Mouse (Mus musculus) hindbrain, embryonic 14.5 days (tissue): ENCODE results near the gene Cpne4. TPM values are rescaled to one million over a fixed set of nuclear protein-coding genes. Genes with fewer than 3 reads are reported as not detected.

Experiments used
- ATAC-seq: fragments of 200-750 bp; cut with Nextera tagmentation; 2 replicates; pipeline ENCODE4 v1.8.0; 2017; ENCODE audit warnings: moderate number of reproducible peaks, mild to moderate bottlenecking, moderate TSS enrichment, moderate library complexity; ENCODE audit not compliant: low FRiP score
- DNase-seq: peaks from one replicate; pipeline ENCODE4 v3.0.0-alpha.2; 2015; ENCODE audit warnings: low spot score
- H3K27ac ChIP-seq: fragments of 300-500 bp; sonication (generic); 2 replicates; pipeline ENCODE4 v1.5.1; 2014; ENCODE audit warnings: mild to moderate bottlenecking, moderate library complexity
- H3K27me3 ChIP-seq: fragments of 300-500 bp; sonication (generic); 2 replicates; pipeline ENCODE4 v1.6.1; 2014; ENCODE audit warnings: mild to moderate bottlenecking, low read length, mixed read lengths; ENCODE audit not compliant: control insufficient read depth, insufficient read depth
- H3K36me3 ChIP-seq: fragments of 300-500 bp; sonication (generic); replicated peaks from 2 replicates; pipeline ENCODE4 v1.6.1; 2014; ENCODE audit not compliant: control insufficient read depth, insufficient read depth
- H3K4me1 ChIP-seq: fragments of 300-500 bp; sonication (generic); replicated peaks from 2 replicates; pipeline ENCODE4 v1.6.1; 2014; ENCODE audit warnings: antibody characterized with exemption, low read length, mixed read lengths; ENCODE audit not compliant: control insufficient read depth, insufficient read depth
- H3K4me2 ChIP-seq: fragments of 300-500 bp; sonication (generic); replicated peaks from 2 replicates; pipeline ENCODE4 v1.6.1; 2014; ENCODE audit warnings: mild to moderate bottlenecking, moderate library complexity
- H3K4me3 ChIP-seq: fragments of 300-500 bp; sonication (generic); replicated peaks from 2 replicates; pipeline ENCODE4 v1.5.1; 2014; ENCODE audit warnings: mild to moderate bottlenecking, low read length
- H3K9ac ChIP-seq: fragments of 300-500 bp; sonication (generic); 2 replicates; pipeline ENCODE4 v1.6.1; 2014
- H3K9me3 ChIP-seq: fragments of 300-500 bp; sonication (generic); 2 replicates; pipeline ENCODE4 v1.6.1; 2016; ENCODE audit warnings: low read length; ENCODE audit not compliant: control insufficient read depth
- WGBS: fragments of 180-500 bp; shearing (Covaris S2); extraction: QIAGEN DNeasy Blood & Tissue Kit; methylation state at CpG from one replicate; pipeline ENCODE4 v1.1.7; 2014; 5-methylcytosine and 5-hydroxymethylcytosine counted together
- polyA plus RNA-seq: library from polyadenylated mRNA; unstranded; fragments of >200 nt; fragmentation: Nextera tagmentation; extraction: Ambion mirVana; gene quantifications from 2 replicates; pipeline ENCODE4 v1.2.1, GENCODE M21; 2014

Gene Cpne4
- polyA plus RNA-seq, 1 experiment from 2014 or later: 11.5 TPM

- no peak overlapping the region for H3K27ac ChIP-seq
- no peaks in the 10 kb centered on the region for H3K4me1 ChIP-seq
- H3K9ac ChIP-seq: no peak overlapping the region
- no peak overlapping the region for H3K4me3 ChIP-seq
- 88% methylated on average over 3 of the region's 3 CpGs for WGBS
- H3K9me3 ChIP-seq: no peaks in the 10 kb centered on the region
- DNase-seq: no peak
- ATAC-seq: no peak
- H3K4me2 ChIP-seq: no peak overlapping the region
- H3K36me3 ChIP-seq: no peaks in the 10 kb centered on the region
- no peaks in the 10 kb centered on the region for H3K27me3 ChIP-seq
Observed at GRCm38 (mm10) chr9:104874157-104874556, 327.1 kb downstream of the Cpne4 start.

- H3K9ac ChIP-seq: no peak overlapping the region
- no peaks in the 10 kb centered on the region for H3K4me1 ChIP-seq
- H3K27ac ChIP-seq: no peak overlapping the region
- H3K9me3 ChIP-seq: no peaks in the 10 kb centered on the region
- DNase-seq (no peak), ATAC-seq (no peak)
- no peak overlapping the region for H3K4me3 ChIP-seq
- no peak overlapping the region for H3K4me2 ChIP-seq
- WGBS: 76% methylated on average over 3 of the region's 3 CpGs
- H3K27me3 ChIP-seq: no peaks in the 10 kb centered on the region
- H3K36me3 ChIP-seq: no peaks in the 10 kb centered on the region
Observed at GRCm38 (mm10) chr9:104877014-104877413, 329.9 kb downstream of the Cpne4 start.

DNA sequence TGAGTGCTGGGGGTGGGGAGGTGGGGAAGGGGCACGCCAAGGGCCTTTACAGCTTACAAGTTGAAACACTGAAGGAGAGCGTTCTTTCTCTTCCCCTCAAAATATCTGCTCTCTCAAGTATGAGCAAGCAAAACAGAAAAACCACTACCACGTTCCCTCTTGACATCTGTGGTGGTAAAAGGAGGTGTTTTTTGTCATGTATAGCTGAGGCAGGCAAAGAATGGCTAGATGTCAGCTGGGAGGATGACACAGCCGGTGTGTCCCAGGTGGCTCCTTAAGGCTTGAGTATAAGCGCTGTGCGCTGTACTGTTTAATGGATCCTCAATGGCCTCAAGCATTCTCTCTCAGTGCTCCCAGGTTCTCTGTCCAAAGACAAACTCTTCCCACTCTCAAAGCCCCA, 331.5 kb downstream of the Cpne4 start:
- 86% methylated on average over 6 of the region's 6 CpGs for WGBS
- no peaks in the 10 kb centered on the region for H3K4me1 ChIP-seq
- DNase-seq (no peak), ATAC-seq (no peak)
- no peaks in the 10 kb centered on the region for H3K27me3 ChIP-seq
- no peak overlapping the region for H3K9ac ChIP-seq
- H3K27ac ChIP-seq: no peak overlapping the region
- H3K4me2 ChIP-seq: no peak overlapping the region
- H3K4me3 ChIP-seq: no peak overlapping the region
- no peaks in the 10 kb centered on the region for H3K9me3 ChIP-seq
- no peaks in the 10 kb centered on the region for H3K36me3 ChIP-seq

- H3K4me1 ChIP-seq: no peaks in the 10 kb centered on the region
- WGBS: 89% methylated on average over 3 of the region's 3 CpGs
- DNase-seq: no peak
Observed at GRCm38 (mm10) chr9:104890517-104890916, 343.4 kb downstream of the Cpne4 start.

DNA sequence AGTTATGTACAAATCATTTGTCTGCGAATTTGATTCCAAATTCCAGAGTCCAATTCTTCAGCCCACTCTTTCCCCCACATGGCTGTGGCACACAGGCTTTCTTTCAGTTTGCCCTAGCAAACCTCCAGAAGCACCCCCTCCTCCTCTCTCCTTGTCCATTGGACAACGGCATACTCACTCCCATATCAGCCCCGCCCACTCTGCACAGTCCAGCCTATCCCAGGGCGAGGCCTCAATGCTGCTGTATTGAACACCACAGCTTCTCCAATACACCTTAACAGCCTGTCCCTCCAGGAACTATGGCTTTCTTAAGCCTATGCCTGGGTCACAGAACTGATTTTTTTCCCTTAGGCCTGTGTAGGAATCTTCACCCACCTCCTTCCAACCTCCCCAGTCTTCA, 348.3 kb downstream of the Cpne4 start:
- H3K4me3 ChIP-seq: no peak overlapping the region
- H3K4me2 ChIP-seq: no peak overlapping the region
- no peaks in the 10 kb centered on the region for H3K4me1 ChIP-seq
- no peak overlapping the region for H3K9ac ChIP-seq
- H3K27me3 ChIP-seq: no peaks in the 10 kb centered on the region
- 88% methylated on average over 4 of the region's 4 CpGs for WGBS
- no peak overlapping the region for H3K27ac ChIP-seq
- H3K36me3 ChIP-seq: no peaks in the 10 kb centered on the region
- H3K9me3 ChIP-seq: no peaks in the 10 kb centered on the region
- no peak for DNase-seq
- ATAC-seq: no peak

More at GRCm38 (mm10) chr9:104890517-104890916, 343.4 kb downstream of the Cpne4 start:
- Histone ChIP-seq H3K27me3 (no peaks in the 10 kb centered on the region), H3K27ac (no peak overlapping the region), H3K9me3 (no peaks in the 10 kb centered on the region), H3K9ac (no peak overlapping the region), H3K36me3 (no peaks in the 10 kb centered on the region), H3K4me3 (no peak overlapping the region), H3K4me2 (no peak overlapping the region)
- ATAC-seq: no peak

GRCm38 (mm10) chr9:104901118-104901517, 354.0 kb downstream of the Cpne4 start:
- no peak overlapping the region for H3K4me2 ChIP-seq
- no peak overlapping the region for H3K4me3 ChIP-seq
- ATAC-seq (no peak), DNase-seq (no peak)
- H3K4me1 ChIP-seq: no peaks in the 10 kb centered on the region
- no peaks in the 10 kb centered on the region for H3K27me3 ChIP-seq
- H3K27ac ChIP-seq: no peak overlapping the region
- H3K36me3 ChIP-seq: no peaks in the 10 kb centered on the region
- 26% methylated on average over 6 of the region's 6 CpGs for WGBS
- H3K9me3 ChIP-seq: no peaks in the 10 kb centered on the region
- no peak overlapping the region for H3K9ac ChIP-seq

GRCm38 (mm10) chr9:104901827-104902226, 354.7 kb downstream of the Cpne4 start:
- H3K9ac ChIP-seq: no peak overlapping the region
- no peaks in the 10 kb centered on the region for H3K27me3 ChIP-seq
- WGBS: 58% methylated on average over 2 of the region's 2 CpGs
- H3K9me3 ChIP-seq: no peaks in the 10 kb centered on the region
- H3K27ac ChIP-seq: no peak overlapping the region
- ATAC-seq (no peak), DNase-seq (no peak)
- H3K4me3 ChIP-seq: no peak overlapping the region
- no peaks in the 10 kb centered on the region for H3K36me3 ChIP-seq
- H3K4me1 ChIP-seq: no peaks in the 10 kb centered on the region
- H3K4me2 ChIP-seq: no peak overlapping the region

- no peak for DNase-seq
- no peak overlapping the region for H3K27ac ChIP-seq
- H3K36me3 ChIP-seq: no peaks in the 10 kb centered on the region
- no peak overlapping the region for H3K9ac ChIP-seq
- no peak overlapping the region for H3K4me2 ChIP-seq
- H3K4me3 ChIP-seq: no peak overlapping the region
- ATAC-seq: no peak
- WGBS: 82% methylated on average over 2 of the region's 2 CpGs
- H3K27me3 ChIP-seq: no peaks in the 10 kb centered on the region
- H3K9me3 ChIP-seq: no peaks in the 10 kb centered on the region
- H3K4me1 ChIP-seq: no peaks in the 10 kb centered on the region
Observed at GRCm38 (mm10) chr9:104912686-104913085, 365.6 kb downstream of the Cpne4 start.

GRCm38 (mm10) chr9:104913327-104913726, 366.2 kb downstream of the Cpne4 start:
- DNase-seq (no peak), ATAC-seq (no peak)
- no peak overlapping the region for H3K4me2 ChIP-seq
- H3K27ac ChIP-seq: no peak overlapping the region
- H3K9ac ChIP-seq: no peak overlapping the region
- no peaks in the 10 kb centered on the region for H3K9me3 ChIP-seq
- 82% methylated on average over 2 of the region's 2 CpGs for WGBS
- no peak overlapping the region for H3K4me3 ChIP-seq
- no peaks in the 10 kb centered on the region for H3K4me1 ChIP-seq
- H3K36me3 ChIP-seq: no peaks in the 10 kb centered on the region
- H3K27me3 ChIP-seq: no peaks in the 10 kb centered on the region

- H3K27ac ChIP-seq: no peak overlapping the region
- no peaks in the 10 kb centered on the region for H3K4me1 ChIP-seq
- DNase-seq: no peak
- H3K4me3 ChIP-seq: no peak overlapping the region
- H3K27me3 ChIP-seq: no peaks in the 10 kb centered on the region
- no peaks in the 10 kb centered on the region for H3K36me3 ChIP-seq
- no peak for ATAC-seq
- 97% methylated on average over 4 of the region's 4 CpGs for WGBS
- H3K9ac ChIP-seq: no peak overlapping the region
- H3K4me2 ChIP-seq: no peak overlapping the region
- H3K9me3 ChIP-seq: no peaks in the 10 kb centered on the region
Observed at GRCm38 (mm10) chr9:104921197-104921596, 374.1 kb downstream of the Cpne4 start.
